Mouse (Mus musculus) liver, embryonic 12.5 days (tissue): Measurements from ENCODE around the gene Arhgef2. TPM values are rescaled to one million over a fixed set of nuclear protein-coding genes. Genes with fewer than 3 reads are reported as not detected.
"Not testable (repeated sequence)": the region's sequence is repeated elsewhere in the genome, so short reads cannot be mapped to it uniquely, and the experiment has no call there.

Source experiments
- ATAC-seq: fragments of 200-750 bp; cut with Nextera tagmentation; 2 replicates; pipeline ENCODE4 v1.8.0; 2017; ENCODE audit warnings: moderate number of reproducible peaks, mild to moderate bottlenecking, moderate library complexity
- H3K27ac ChIP-seq: fragments of 300-500 bp; sonication (generic); 2 replicates; pipeline ENCODE4 v1.5.1; 2016; ENCODE audit warnings: mild to moderate bottlenecking
- H3K27me3 ChIP-seq: fragments of 300-500 bp; sonication (generic); replicated peaks from 2 replicates; pipeline ENCODE4 v1.6.1; 2016; ENCODE audit warnings: mild to moderate bottlenecking, moderate library complexity
- H3K36me3 ChIP-seq: fragments of 300-500 bp; sonication (generic); 2 replicates; pipeline ENCODE4 v1.6.1; 2016; ENCODE audit warnings: mild to moderate bottlenecking, moderate library complexity
- H3K4me1 ChIP-seq: fragments of 300-500 bp; sonication (generic); 2 replicates; pipeline ENCODE4 v1.6.1; 2016
- H3K4me2 ChIP-seq: fragments of 300-500 bp; sonication (generic); 2 replicates; pipeline ENCODE4 v1.6.1; 2016; ENCODE audit warnings: mild to moderate bottlenecking, moderate library complexity
- H3K4me3 ChIP-seq: fragments of 300-500 bp; sonication (generic); 2 replicates; pipeline ENCODE4 v1.5.1; 2016; ENCODE audit warnings: mild to moderate bottlenecking, moderate library complexity
- H3K9ac ChIP-seq: fragments of 300-500 bp; sonication (generic); 2 replicates; pipeline ENCODE4 v1.6.1; 2016; ENCODE audit warnings: mild to moderate bottlenecking, moderate library complexity
- H3K9me3 ChIP-seq: fragments of 300-500 bp; sonication (generic); replicated peaks from 2 replicates; pipeline ENCODE4 v1.6.1; 2016; ENCODE audit warnings: mild to moderate bottlenecking, moderate library complexity
- WGBS: fragments of 180-500 bp; shearing (Covaris S2); methylation state at CpG from one replicate; pipeline ENCODE4 v1.1.7; 2016; ENCODE audit not compliant: insufficient replicate concordance; 5-methylcytosine and 5-hydroxymethylcytosine counted together
- polyA plus RNA-seq: library from polyadenylated mRNA; unstranded; fragments of >200 nt; fragmentation: Nextera tagmentation; extraction: Ambion mirVana; gene quantifications from 2 replicates; pipeline ENCODE4 v1.2.1, GENCODE M21; 2016

The Arhgef2 gene
- polyA plus RNA-seq, 1 experiment from 2014 or later, result 33.0 TPM

DNA sequence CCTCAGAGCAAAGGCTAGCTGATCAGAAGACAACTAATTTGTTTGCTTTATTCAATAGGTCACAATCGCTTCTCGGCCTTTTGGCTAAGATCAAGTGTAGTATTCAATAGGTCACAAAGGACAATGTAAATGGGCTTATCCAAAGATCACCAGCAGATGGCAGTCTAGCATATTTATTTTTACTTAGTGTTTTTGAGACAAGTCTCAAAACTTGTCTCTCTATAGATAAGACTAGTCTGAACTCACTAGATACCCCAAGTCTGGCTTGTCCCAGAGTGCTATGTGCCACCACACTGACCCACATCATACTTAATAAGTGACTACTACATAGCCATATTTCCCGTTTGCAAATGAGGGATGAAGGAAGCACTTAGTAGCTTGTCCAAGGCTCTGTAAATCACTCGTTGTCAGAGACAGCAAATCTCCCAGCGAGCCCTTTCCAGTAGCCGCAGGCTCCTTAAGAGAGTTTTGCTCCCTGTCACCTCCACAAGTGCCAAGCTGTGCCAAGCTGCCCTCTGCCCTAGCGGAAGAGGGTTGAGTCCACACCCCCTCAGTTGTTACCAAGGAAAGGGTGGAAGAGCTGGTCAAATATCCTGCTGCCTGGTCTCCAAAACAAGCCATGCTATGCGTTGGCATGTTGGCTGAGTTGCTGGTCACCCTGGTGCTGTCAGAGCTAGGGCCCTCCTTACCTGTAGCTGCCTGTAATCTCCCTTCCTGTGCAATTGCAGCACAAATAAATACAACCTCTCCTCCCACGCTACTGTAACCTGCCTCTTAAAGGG lies 13.6 kb upstream of the Arhgef2 start:
- Histone ChIP-seq H3K4me3 (no peak overlapping the region), H3K4me2 (peak overlapping the region; percentile 41), H3K27ac (0 out of 2 replicates have a peak overlapping the region, but pooled peaks have one; percentile 21), H3K27me3 (no peaks in the 10 kb centered on the region), H3K9ac (no peak overlapping the region), H3K4me1 (peaks cover 27% of the 10 kb centered on the region), H3K36me3 (peaks cover 18% of the 10 kb centered on the region), H3K9me3 (no peaks in the 10 kb centered on the region)
- peak; percentile 60; the same call in 1 of the 2 replicates for ATAC-seq
- WGBS, result 35% methylated on average over 9 of the region's 9 CpGs

DNA sequence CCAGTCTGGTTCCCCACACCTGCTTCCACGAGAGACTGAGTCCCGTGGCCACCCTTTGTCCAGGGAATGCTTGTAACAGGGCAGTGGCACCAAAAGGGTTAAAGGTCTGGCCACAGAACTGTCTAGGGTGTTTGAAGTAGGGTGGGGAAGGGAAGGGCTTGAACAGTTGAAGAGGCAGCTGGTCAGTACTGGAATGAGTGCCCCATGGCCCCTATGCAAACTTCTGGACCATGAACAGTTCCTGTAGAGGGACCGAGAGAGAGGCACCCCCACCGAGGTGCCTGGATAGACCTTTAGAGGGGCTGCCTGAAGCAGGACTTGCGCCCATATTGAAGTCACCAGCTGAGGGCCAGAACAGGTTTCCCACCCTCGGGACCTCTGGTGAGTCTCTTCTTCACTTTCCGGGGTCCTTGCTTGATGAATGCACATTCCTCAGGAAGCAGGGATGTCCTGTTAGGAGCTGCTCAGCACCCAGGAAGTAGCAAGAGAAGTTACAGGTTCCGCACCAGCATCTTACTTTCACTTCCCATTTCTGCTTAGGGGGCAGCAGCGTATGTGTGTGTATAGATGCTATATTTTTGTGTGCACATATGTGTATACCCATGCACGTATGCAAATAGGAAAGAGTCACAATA lies 12.7 kb upstream of the Arhgef2 start:
- Histone ChIP-seq H3K27ac (0 out of 2 replicates have a peak overlapping the region, but pooled peaks have one; percentile 21), H3K4me2 (peak overlapping the region; percentile 41), H3K9ac (no peak overlapping the region), H3K9me3 (no peaks in the 10 kb centered on the region), H3K36me3 (peaks cover 8% of the 10 kb centered on the region), H3K4me3 (no peak overlapping the region), H3K27me3 (no peaks in the 10 kb centered on the region), H3K4me1 (peaks cover 27% of the 10 kb centered on the region)
- WGBS, result 39% methylated on average over 10 of the region's 10 CpGs
- ATAC-seq, result no peak; the same call in 1 of the 2 replicates

DNA sequence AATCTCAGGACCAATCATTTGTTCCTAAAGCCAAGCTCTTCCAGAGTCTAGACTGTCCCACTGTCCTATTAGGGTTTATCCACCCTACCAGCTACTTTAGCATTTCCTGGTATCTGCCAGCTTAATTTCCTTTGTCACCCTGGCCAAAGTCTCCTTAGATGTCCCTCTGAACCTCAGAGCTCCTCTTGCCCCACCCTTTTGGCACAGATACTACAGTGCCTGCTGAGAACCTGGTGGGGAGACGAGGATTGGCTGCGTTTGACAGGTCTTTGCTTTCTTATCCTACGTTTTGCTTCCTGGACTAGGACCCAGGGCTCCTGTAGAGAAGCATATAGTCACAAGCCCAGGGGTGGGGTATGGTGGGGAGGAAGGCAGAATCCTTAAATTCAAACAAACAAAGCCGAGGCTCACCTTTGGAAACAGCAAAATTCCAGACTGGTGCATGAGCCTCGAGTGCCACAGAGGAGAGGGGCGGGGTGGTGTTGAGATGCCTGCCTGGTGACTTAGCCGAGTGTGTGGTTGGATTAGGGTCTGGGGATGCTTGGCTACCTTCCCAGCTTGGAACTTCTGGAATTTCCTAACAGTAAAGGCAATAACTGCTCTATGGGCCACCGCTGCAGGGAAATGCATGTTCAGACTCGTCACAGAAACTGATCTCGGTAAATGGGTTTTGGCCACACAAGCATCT lies 11.7 kb upstream of the Arhgef2 start:
- H3K4me1 ChIP-seq, result peaks cover 27% of the 10 kb centered on the region
- H3K4me3 ChIP-seq, result no peak overlapping the region
- WGBS, result 55% methylated on average over 10 of the region's 10 CpGs
- H3K36me3 ChIP-seq, result no peaks in the 10 kb centered on the region
- no peak overlapping the region for H3K27ac ChIP-seq
- H3K4me2 ChIP-seq, result no peak overlapping the region
- H3K9me3 ChIP-seq, result no peaks in the 10 kb centered on the region
- H3K9ac ChIP-seq, result no peak overlapping the region
- no peak for ATAC-seq
- no peaks in the 10 kb centered on the region for H3K27me3 ChIP-seq

DNA sequence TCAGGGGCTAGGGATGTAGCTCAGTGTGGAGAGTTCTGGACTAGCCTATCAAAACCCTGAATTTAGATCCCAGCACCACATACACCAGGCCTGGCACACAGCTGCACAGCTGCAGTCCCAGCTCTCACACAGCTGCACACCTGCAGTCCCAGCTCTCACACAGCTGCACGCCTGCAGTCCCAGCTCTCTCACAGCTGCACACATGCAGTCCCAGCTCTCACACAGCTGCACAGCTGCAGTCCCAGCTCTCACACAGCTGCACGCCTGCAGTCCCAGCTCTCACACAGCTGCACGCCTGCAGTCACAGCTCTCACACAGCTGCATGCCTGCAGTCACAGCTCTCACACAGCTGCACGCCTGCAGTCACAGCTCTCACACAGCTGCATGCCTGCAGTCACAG lies 9.2 kb upstream of the Arhgef2 start:
- H3K4me2 ChIP-seq, H3K9ac ChIP-seq, ATAC-seq, H3K27ac ChIP-seq, H3K27me3 ChIP-seq, H3K36me3 ChIP-seq, H3K9me3 ChIP-seq, H3K4me3 ChIP-seq: not testable (repeated sequence)
- 75% methylated on average over 4 of the region's 4 CpGs for WGBS
- peaks cover 25% of the 10 kb centered on the region for H3K4me1 ChIP-seq

DNA sequence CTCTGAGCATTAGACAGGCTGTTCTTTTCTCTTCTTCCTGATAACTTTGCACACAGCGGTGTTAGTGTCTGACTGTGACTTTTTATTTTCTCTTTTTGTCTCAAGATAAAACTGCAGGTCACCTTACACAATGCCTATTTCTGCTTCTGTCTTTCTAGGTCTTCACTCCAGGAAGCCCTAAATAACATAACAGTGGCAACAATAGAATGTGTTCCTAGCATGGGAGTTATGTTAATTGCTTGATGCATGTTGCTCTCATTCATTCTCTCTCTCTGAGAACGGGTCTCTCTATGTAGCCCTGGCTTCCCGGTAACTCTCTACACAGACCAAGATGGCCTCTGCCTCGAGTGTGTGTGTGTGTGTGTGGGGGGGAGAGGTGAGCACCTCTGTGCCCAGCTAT lies 3.3 kb upstream of the Arhgef2 start:
- H3K4me3 ChIP-seq, result no peak overlapping the region
- no peaks in the 10 kb centered on the region for H3K36me3 ChIP-seq
- peaks cover 27% of the 10 kb centered on the region for H3K4me1 ChIP-seq
- no peak overlapping the region for H3K9ac ChIP-seq
- H3K27me3 ChIP-seq, result no peaks in the 10 kb centered on the region
- H3K4me2 ChIP-seq, result no peak overlapping the region
- ATAC-seq, result no peak
- WGBS, result 68% methylated on average over 4 of the region's 4 CpGs
- H3K9me3 ChIP-seq, result no peaks in the 10 kb centered on the region
- H3K27ac ChIP-seq, result no peak overlapping the region

DNA sequence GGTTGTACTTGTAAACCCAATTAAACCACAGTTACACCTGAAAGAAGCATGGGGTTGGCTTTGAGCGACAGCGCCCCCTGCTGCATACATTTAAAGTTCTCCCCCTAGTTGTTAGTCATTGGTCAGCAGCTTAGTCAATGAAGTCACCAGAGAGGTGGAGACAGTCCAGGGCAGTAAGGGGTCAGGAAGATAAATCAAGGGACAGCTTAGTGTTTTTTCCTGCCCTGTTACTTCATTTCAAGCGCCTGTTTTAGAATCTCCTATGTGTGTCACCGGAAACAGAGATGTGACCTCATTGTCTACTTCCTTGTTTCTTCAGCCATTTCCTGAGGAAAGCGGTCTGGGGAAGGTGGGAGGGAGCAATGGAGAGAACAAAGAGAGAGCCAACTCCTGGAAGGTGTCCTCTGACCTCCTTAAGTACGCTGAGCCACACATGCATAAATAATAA lies 2.0 kb upstream of the Arhgef2 start:
- Histone ChIP-seq H3K4me2 (no peak overlapping the region), H3K27me3 (no peaks in the 10 kb centered on the region), H3K36me3 (no peaks in the 10 kb centered on the region), H3K27ac (peak overlapping the region; percentile 59), H3K4me1 (peaks cover 40% of the 10 kb centered on the region), H3K4me3 (no peak overlapping the region), H3K9ac (no peak overlapping the region), H3K9me3 (no peaks in the 10 kb centered on the region)
- peak; percentile 33 for ATAC-seq
- WGBS, result 16% methylated on average over 6 of the region's 6 CpGs

DNA sequence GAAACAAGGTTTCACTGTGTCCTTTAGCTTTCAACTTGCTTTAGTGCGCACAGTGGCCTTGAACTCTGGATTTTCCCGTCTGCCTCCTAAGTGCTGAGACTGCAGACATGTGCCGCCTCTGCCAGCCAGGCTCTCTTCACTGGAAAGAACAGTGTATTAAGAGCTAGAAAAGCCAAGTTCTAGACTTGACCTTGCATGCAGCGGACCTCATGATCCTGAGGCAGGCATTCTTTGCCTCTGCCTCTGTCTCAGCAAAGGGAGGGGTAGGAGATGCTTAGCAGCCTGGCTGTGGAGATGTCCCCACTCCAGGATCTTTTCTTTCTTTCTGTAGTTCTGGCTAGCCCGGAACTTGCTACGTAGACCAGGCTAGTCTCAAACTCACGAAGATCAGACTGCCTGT lies 903 bp upstream of the Arhgef2 start:
- H3K4me3 ChIP-seq, result no peak overlapping the region
- H3K4me1 ChIP-seq, result peaks cover 47% of the 10 kb centered on the region
- no peaks in the 10 kb centered on the region for H3K27me3 ChIP-seq
- H3K9ac ChIP-seq, result no peak overlapping the region
- no peak for ATAC-seq
- H3K36me3 ChIP-seq, result no peaks in the 10 kb centered on the region
- H3K4me2 ChIP-seq, result no peak overlapping the region
- no peaks in the 10 kb centered on the region for H3K9me3 ChIP-seq
- no peak overlapping the region for H3K27ac ChIP-seq
- 75% methylated on average over 7 of the region's 7 CpGs for WGBS

DNA sequence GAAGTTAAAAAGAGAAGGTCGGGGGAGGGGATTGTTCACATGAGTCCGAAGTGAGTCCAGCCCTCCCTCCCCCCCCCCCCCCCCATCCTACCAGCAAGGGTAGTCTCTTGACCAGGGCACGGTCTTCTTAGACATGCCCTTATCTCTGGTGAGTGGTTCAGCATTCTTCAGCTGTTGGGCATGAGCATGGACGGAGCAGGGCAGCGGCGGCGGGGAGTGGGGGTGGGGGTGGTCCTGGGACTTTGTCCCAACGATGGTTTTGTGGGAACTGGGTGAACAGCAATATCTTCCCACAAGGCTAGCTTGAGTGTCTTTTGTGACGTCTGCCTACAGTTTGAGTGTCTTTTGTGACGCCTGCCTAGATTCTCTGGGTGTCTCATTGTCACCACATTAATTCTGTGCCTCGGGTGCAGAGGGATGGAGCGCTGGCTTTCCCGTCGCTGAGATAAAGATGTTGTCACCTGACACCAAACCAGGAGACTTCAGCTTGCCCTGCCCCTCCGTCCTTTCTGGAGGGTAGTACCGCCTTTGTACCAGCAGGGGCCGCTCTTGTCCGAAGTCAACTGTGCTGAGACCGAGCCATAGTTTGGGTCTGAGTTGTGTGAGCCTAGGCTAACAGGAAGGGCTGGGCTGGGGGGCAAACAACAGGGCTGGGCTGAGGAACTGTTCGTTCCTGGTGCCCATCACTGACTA lies 1.4 kb downstream of the Arhgef2 start:
- no peaks in the 10 kb centered on the region for H3K9me3 ChIP-seq
- H3K4me3 ChIP-seq, result peak overlapping the region; percentile 29
- H3K4me1 ChIP-seq, result peaks cover 47% of the 10 kb centered on the region
- H3K27ac ChIP-seq, result no peak overlapping the region
- ATAC-seq, result peak; percentile 81
- under 1% methylated on average over 20 of the region's 20 CpGs for WGBS
- H3K9ac ChIP-seq, result no peak overlapping the region
- peak overlapping the region; percentile 59 for H3K4me2 ChIP-seq
- H3K36me3 ChIP-seq, result no peaks in the 10 kb centered on the region
- H3K27me3 ChIP-seq, result no peaks in the 10 kb centered on the region

GRCm38 (mm10) chr3:88607758-88608138 lies 2.0 kb downstream of the Arhgef2 start:
- WGBS, result 21% methylated on average over 10 of the region's 10 CpGs
- Histone ChIP-seq H3K4me3 (no peak overlapping the region), H3K4me2 (peak overlapping the region; percentile 59), H3K36me3 (no peaks in the 10 kb centered on the region), H3K27ac (no peak overlapping the region), H3K27me3 (no peaks in the 10 kb centered on the region), H3K9me3 (no peaks in the 10 kb centered on the region), H3K9ac (no peak overlapping the region), H3K4me1 (peaks cover 47% of the 10 kb centered on the region)
- ATAC-seq, result peak; percentile 22; the same call in 1 of the 2 replicates

DNA sequence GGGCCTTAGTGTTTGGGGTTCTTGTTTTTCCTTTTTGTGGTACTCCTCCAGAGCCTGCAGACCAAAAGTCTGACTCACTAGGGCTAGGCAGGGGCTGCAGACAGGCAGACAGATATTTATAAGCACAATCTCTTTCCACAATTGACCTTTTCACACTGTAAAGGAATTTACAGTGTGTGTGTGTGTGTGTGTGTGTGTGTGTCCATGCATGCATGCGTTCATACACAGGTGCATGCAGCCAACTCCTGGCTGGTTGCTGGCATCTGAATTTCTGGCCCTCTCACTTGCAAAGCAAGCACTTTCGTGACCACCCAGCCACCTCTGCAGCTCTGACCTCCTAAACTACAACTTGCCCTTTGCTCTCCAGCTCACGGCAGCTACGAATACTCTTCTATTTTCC lies 3.3 kb downstream of the Arhgef2 start:
- H3K4me2 ChIP-seq, result no peak overlapping the region
- H3K27ac ChIP-seq, result no peak overlapping the region
- H3K9me3 ChIP-seq, result no peaks in the 10 kb centered on the region
- ATAC-seq, result no peak
- H3K27me3 ChIP-seq, result no peaks in the 10 kb centered on the region
- H3K9ac ChIP-seq, result no peak overlapping the region
- H3K4me3 ChIP-seq, result no peak overlapping the region
- no peaks in the 10 kb centered on the region for H3K36me3 ChIP-seq
- peaks cover 36% of the 10 kb centered on the region for H3K4me1 ChIP-seq
- WGBS, result 66% methylated on average over 4 of the region's 4 CpGs

DNA sequence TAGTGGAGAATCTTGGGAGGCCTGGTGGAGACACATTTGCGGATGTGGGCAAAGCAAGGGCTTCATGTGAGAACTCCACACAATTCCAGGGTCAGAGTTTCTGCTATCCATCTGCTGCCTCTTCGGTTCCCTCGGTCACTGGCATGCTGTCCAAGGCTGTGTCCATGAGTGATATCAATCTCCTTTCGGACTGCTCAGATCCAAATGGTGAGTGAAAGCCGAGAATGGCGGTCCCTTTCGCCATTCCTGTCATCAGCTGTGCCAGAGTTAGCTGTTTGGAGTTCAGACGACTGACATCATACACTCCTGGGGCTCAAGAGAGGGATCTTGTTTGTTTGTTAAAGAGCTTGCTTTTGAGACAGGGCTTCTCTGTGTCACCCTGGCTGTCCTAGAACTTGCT lies 8.7 kb downstream of the Arhgef2 start:
- H3K27me3 ChIP-seq, result no peaks in the 10 kb centered on the region; the same call in 1 of the 2 replicates
- no peak overlapping the region for H3K4me3 ChIP-seq
- H3K27ac ChIP-seq, result no peak overlapping the region
- H3K4me2 ChIP-seq, result no peak overlapping the region
- 71% methylated on average over 8 of the region's 8 CpGs for WGBS
- ATAC-seq, result no peak
- no peak overlapping the region for H3K9ac ChIP-seq
- H3K4me1 ChIP-seq, result peaks cover 21% of the 10 kb centered on the region
- no peaks in the 10 kb centered on the region for H3K9me3 ChIP-seq
- H3K36me3 ChIP-seq, result no peaks in the 10 kb centered on the region
